Mouse (Mus musculus) layer of hippocampus, adult 8-10 months (tissue): ENCODE measurements around the gene Zdhhc23. TPM values are rescaled to one million over a fixed set of nuclear protein-coding genes. Genes with fewer than 3 reads are reported as not detected.

Experiments
- microRNA-seq, 2 experiments: library from miRNA; unstranded; fragments of <30 nt; microRNA quantifications; one replicate each; pipeline ENCODE4 v1.2.0; 2022
- total RNA-seq, 4 experiments: library from RNA; stranded (reverse); gene quantifications; 2 replicates each; pipeline ENCODE4 v1.2.4; 2022

Zdhhc23 gene
- total RNA-seq, 4 experiments from 2014 or later, result 43.1 to 51.1 (median 48.6) TPM

Small RNA genes within 50 kb of the gene (microRNA-seq; reads per million reads assigned to microRNA genes)
- 0 reads per million in 2 experiments for gene Mir3470b

Other genes with a start within 250 kb of the Zdhhc23 start
- gene Drd3, start 225.8 kb downstream of the Zdhhc23 start, total RNA-seq, result under 1 TPM in 1 of 4 experiments, not detected in 3; 0.23 TPM
- 1 to 10 TPM; 3.7 to 5.5 (median 4.5) TPM for gene Ccdc191, start 90.0 kb downstream of the Zdhhc23 start, total RNA-seq
- gene Qtrt2, start 53.0 kb downstream of the Zdhhc23 start, total RNA-seq, result 10 to 100 TPM; 37.7 to 56.4 (median 40.0) TPM
- 1 to 10 TPM; 3.6 to 8.0 (median 5.4) TPM for gene Gramd1c, start 83.6 kb upstream of the Zdhhc23 start, total RNA-seq
- 100 to 1,000 TPM; 529 to 603 (median 565) TPM for gene Atp6v1a, start 159.9 kb upstream of the Zdhhc23 start, total RNA-seq
- gene Naa50, start 160.0 kb upstream of the Zdhhc23 start, total RNA-seq, result 10 to 100 TPM; 59.0 to 71.1 (median 64.7) TPM
- 10 to 100 TPM; 35.0 to 41.0 (median 37.8) TPM for gene Usf3, start 193.5 kb upstream of the Zdhhc23 start, total RNA-seq